Mouse (Mus musculus): Measurements from ENCODE around the gene Chpf. TPM values are rescaled to one million over a fixed set of nuclear protein-coding genes. Genes with fewer than 3 reads are reported as not detected.
A peak's percentile ranks its signal among the peaks of the same experiment; 100 is the strongest.

The Chpf gene
- 31.2 and 31.6 TPM in 2 replicates for polyA plus RNA-seq (2015; fragmentation: Nextera tagmentation; extraction: Ambion mirVana)

- Histone ChIP-seq H3K4me3 (ENCODE audit: low read depth, low read length) (peak within 1 kb of the TSS; percentile 67), H3K27ac (ENCODE audit: low read length) (peak within 1 kb of the TSS; percentile 84), H3K4me2 (replicated peaks; ENCODE audit: low read depth, low read length) (peak within 1 kb of the TSS; percentile 85), H3K36me3 (ENCODE audit: insufficient read depth, low read length) (peaks cover under 1% of the 10 kb centered on the region; the same call in 1 of the 2 replicates), H3K9ac (replicated peaks; ENCODE audit: low read depth) (peak within 1 kb of the TSS; percentile 58), H3K9me3 (ENCODE audit: low read length) (no peaks in the 10 kb centered on the region), H3K4me1 (ENCODE audit: insufficient read depth, low read depth, low read length) (peaks cover 3% of the 10 kb centered on the region; the same call in 1 of the 2 replicates), H3K27me3 (replicated peaks; ENCODE audit: insufficient read depth, low read length) (peaks cover 22% of the 10 kb centered on the region; the same call in 1 of the 2 replicates)
- DNase-seq (ENCODE audit: low spot score) (peak; percentile 97), ATAC-seq (peak; percentile 93)
- TF ChIP-seq EP300 (IDR thresholded peaks at IDR 0.05): 0 out of 2 replicates have a peak, but pooled peaks have one; percentile 17
- no peak for TF ChIP-seq CTCF (IDR thresholded peaks at IDR 0.05)
- WGBS: 1% methylated on average over 38 of the region's 76 CpGs
Observed at GRCm38 (mm10) chr1:75478916-75479634, at the start of gene Chpf, which contains the start of gene Tmem198. Chpf (minus strand) TSS chr1:75479307. Tmem198 (plus strand) TSS chr1:75479532.

GRCm38 (mm10) chr1:75524679-75525078 is 45.6 kb upstream of the Chpf start:
- Histone ChIP-seq H3K9me3 (ENCODE audit: low read length) (no peaks in the 10 kb centered on the region), H3K27ac (ENCODE audit: low read length) (no peak overlapping the region), H3K4me1 (ENCODE audit: insufficient read depth, low read depth, low read length) (peaks cover 5% of the 10 kb centered on the region; the same call in 1 of the 2 replicates), H3K27me3 (replicated peaks; ENCODE audit: insufficient read depth, low read length) (no peaks in the 10 kb centered on the region), H3K36me3 (ENCODE audit: insufficient read depth, low read length) (peaks cover 16% of the 10 kb centered on the region), H3K4me2 (replicated peaks; ENCODE audit: low read depth, low read length) (no peak overlapping the region), H3K4me3 (ENCODE audit: low read depth, low read length) (no peak overlapping the region), H3K9ac (replicated peaks; ENCODE audit: low read depth) (no peak overlapping the region)
- WGBS: 86% methylated on average over 7 of the region's 7 CpGs
- no peak for TF ChIP-seq EP300 (IDR thresholded peaks at IDR 0.05)
- TF ChIP-seq CTCF (IDR thresholded peaks at IDR 0.05): no peak
- no peak for DNase-seq (ENCODE audit: low spot score)
- ATAC-seq: no peak

GRCm38 (mm10) chr1:75521321-75522031 is 42.4 kb upstream of the Chpf start, which contains the start of gene Stk11ip:
Stk11ip (plus strand) TSS chr1:75521529.
- H3K36me3 ChIP-seq (ENCODE audit: insufficient read depth, low read length): peaks cover 7% of the 10 kb centered on the region
- WGBS: under 1% methylated on average over 46 of the region's 46 CpGs
- H3K27ac ChIP-seq (ENCODE audit: low read length): peak within 1 kb of the TSS; percentile 89
- no peaks in the 10 kb centered on the region for H3K9me3 ChIP-seq (ENCODE audit: low read length)
- ATAC-seq: peak; percentile 98
- DNase-seq (ENCODE audit: low spot score): peak; percentile 98
- peak within 1 kb of the TSS; percentile 47 for H3K9ac ChIP-seq (replicated peaks; ENCODE audit: low read depth)
- H3K27me3 ChIP-seq (replicated peaks; ENCODE audit: insufficient read depth, low read length): no peaks in the 10 kb centered on the region
- H3K4me1 ChIP-seq (ENCODE audit: insufficient read depth, low read depth, low read length): peaks cover 6% of the 10 kb centered on the region; the same call in 1 of the 2 replicates
- peak within 1 kb of the TSS; percentile 60 for H3K4me3 ChIP-seq (ENCODE audit: low read depth, low read length)
- H3K4me2 ChIP-seq (replicated peaks; ENCODE audit: low read depth, low read length): peak within 1 kb of the TSS; percentile 53
- TF ChIP-seq EP300 (IDR thresholded peaks at IDR 0.05) (peak; percentile 76), CTCF (IDR thresholded peaks at IDR 0.05) (no peak)

- Histone ChIP-seq H3K4me1 (ENCODE audit: insufficient read depth, low read depth, low read length) (peaks cover 6% of the 10 kb centered on the region; the same call in 1 of the 2 replicates), H3K9ac (replicated peaks; ENCODE audit: low read depth) (no peak overlapping the region), H3K27me3 (replicated peaks; ENCODE audit: insufficient read depth, low read length) (no peaks in the 10 kb centered on the region), H3K36me3 (ENCODE audit: insufficient read depth, low read length) (no peaks in the 10 kb centered on the region), H3K4me2 (replicated peaks; ENCODE audit: low read depth, low read length) (no peak overlapping the region), H3K4me3 (ENCODE audit: low read depth, low read length) (no peak overlapping the region), H3K9me3 (ENCODE audit: low read length) (no peaks in the 10 kb centered on the region), H3K27ac (ENCODE audit: low read length) (peak overlapping the region; percentile 71)
- TF ChIP-seq CTCF (IDR thresholded peaks at IDR 0.05) (no peak), EP300 (IDR thresholded peaks at IDR 0.05) (no peak)
- DNase-seq (ENCODE audit: low spot score): peak; percentile 72
- no peak for ATAC-seq
- 34% methylated on average over 5 of the region's 5 CpGs for WGBS
Observed at GRCm38 (mm10) chr1:75519576-75519975, 40.5 kb upstream of the Chpf start.

GRCm38 (mm10) chr1:75518427-75518826 is 39.3 kb upstream of the Chpf start:
- DNase-seq (ENCODE audit: low spot score) (no peak), ATAC-seq (no peak)
- H3K4me3 ChIP-seq (ENCODE audit: low read depth, low read length): no peak overlapping the region
- no peaks in the 10 kb centered on the region for H3K36me3 ChIP-seq (ENCODE audit: insufficient read depth, low read length)
- no peaks in the 10 kb centered on the region for H3K27me3 ChIP-seq (replicated peaks; ENCODE audit: insufficient read depth, low read length)
- no peaks in the 10 kb centered on the region for H3K9me3 ChIP-seq (ENCODE audit: low read length)
- TF ChIP-seq CTCF (IDR thresholded peaks at IDR 0.05): no peak
- no peak for TF ChIP-seq EP300 (IDR thresholded peaks at IDR 0.05)
- WGBS: 93% methylated on average over 4 of the region's 4 CpGs
- no peak overlapping the region for H3K9ac ChIP-seq (replicated peaks; ENCODE audit: low read depth)
- peaks cover 6% of the 10 kb centered on the region; the same call in 1 of the 2 replicates for H3K4me1 ChIP-seq (ENCODE audit: insufficient read depth, low read depth, low read length)
- no peak overlapping the region for H3K27ac ChIP-seq (ENCODE audit: low read length)
- H3K4me2 ChIP-seq (replicated peaks; ENCODE audit: low read depth, low read length): no peak overlapping the region

- 48% methylated on average over 2 of the region's 4 CpGs for WGBS
- H3K9ac ChIP-seq (replicated peaks; ENCODE audit: low read depth): no peak overlapping the region
- no peak for ATAC-seq
- H3K4me2 ChIP-seq (replicated peaks; ENCODE audit: low read depth, low read length): no peak overlapping the region
- H3K36me3 ChIP-seq (ENCODE audit: insufficient read depth, low read length): no peaks in the 10 kb centered on the region
- H3K27ac ChIP-seq (ENCODE audit: low read length): no peak overlapping the region
- no peaks in the 10 kb centered on the region for H3K27me3 ChIP-seq (replicated peaks; ENCODE audit: insufficient read depth, low read length)
- H3K9me3 ChIP-seq (ENCODE audit: low read length): no peaks in the 10 kb centered on the region
- DNase-seq (ENCODE audit: low spot score): peak; percentile 45
- H3K4me1 ChIP-seq (ENCODE audit: insufficient read depth, low read depth, low read length): peaks cover 6% of the 10 kb centered on the region; the same call in 1 of the 2 replicates
- H3K4me3 ChIP-seq (ENCODE audit: low read depth, low read length): no peak overlapping the region
- TF ChIP-seq CTCF (IDR thresholded peaks at IDR 0.05) (no peak), EP300 (IDR thresholded peaks at IDR 0.05) (no peak)
Observed at GRCm38 (mm10) chr1:75517984-75518383, 38.9 kb upstream of the Chpf start.
